Mouse (Mus musculus): Measurements from ENCODE around the gene Fgfr1op2.

DNA sequence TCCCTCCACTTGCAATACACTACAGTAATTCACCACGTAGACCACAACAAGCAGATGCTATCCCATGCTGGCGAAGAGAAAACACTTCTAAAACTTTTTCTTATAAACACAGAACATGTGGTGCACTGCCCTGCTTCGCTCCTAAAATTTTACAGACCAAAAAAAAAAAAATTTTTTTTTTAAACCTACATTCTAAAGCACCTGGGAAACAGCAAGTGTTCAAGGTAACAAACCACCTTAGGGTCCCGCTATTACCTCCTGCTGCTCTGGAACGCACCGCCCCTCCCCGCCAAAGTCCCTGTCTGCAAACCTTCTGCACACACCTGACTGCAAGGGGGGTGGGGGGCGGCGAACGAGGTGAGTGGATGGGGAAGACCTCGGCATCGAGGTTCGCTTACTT, at the start of gene Fgfr1op2:
- no peak for TF ChIP-seq CTCF (IDR thresholded peaks at IDR 0.05; ENCODE audit: low read depth, low read length)
- no peak for TF ChIP-seq TAL1 (conservative IDR thresholded peaks at IDR 0.05; ENCODE audit: low read depth, low read length)

Measured in G1E (cell line).